Mouse (Mus musculus) gastrocnemius, postnatal 25 days (tissue): Measurements from ENCODE around the gene Cd82. TPM values are rescaled to one million over a fixed set of nuclear protein-coding genes. Genes with fewer than 3 reads are reported as not detected.
A peak's percentile ranks its signal among the peaks of the same experiment; 100 is the strongest.

ENCODE experiments used
- DNase-seq: peaks from one replicate; pipeline ENCODE4 v3.0.0; 2022
- total RNA-seq, 2 experiments: library from RNA; stranded (reverse); gene quantifications; 1 replicate in 1 of 2; 2 replicates in 1 of 2; pipeline ENCODE4 v1.2.3; 2021

Gene Cd82
- total RNA-seq, 2 experiments from 2014 or later = 9.1 to 12.0 TPM

DNA sequence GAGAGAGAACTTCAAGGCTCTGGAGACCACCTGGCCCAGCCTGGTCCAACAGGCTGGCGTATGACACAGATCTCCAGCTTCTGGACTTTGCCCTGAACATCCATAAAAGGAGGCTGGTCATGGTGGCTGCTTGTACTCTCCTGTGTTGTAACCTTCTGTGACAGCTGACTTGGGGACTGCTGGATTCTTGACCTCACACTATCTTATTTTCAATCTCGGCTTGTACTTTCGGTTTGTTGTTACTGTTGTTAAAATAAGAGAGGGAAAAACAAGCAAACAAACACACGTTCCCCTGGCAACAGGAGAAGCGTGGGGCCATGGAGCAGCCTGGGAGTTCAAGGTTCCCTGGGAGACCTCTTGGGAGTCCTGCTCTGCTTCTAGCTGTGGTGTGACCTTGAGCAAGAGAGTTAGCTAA is 17.7 kb downstream of the Cd82 start:
- DNase-seq = no peak

DNA sequence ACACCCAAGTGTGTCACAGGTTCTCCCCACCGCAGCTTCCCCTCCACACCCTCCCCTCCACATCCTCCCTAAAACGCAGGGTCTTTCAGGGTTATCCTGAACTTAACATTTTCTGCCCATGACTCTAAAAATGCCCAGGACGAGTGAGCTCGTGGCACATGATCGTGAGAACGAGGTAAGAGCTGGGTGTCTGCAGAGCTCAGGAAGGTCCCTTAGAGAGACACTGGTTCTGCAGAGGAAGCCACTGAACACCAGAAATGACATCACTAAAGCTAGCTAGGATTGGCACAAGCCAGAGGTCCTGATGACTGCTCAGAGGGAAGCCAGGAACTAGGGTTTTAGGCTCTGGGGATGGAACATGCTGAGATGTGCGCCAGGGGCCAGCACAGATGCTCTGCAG is 18.7 kb downstream of the Cd82 start:
- no peak for DNase-seq

DNA sequence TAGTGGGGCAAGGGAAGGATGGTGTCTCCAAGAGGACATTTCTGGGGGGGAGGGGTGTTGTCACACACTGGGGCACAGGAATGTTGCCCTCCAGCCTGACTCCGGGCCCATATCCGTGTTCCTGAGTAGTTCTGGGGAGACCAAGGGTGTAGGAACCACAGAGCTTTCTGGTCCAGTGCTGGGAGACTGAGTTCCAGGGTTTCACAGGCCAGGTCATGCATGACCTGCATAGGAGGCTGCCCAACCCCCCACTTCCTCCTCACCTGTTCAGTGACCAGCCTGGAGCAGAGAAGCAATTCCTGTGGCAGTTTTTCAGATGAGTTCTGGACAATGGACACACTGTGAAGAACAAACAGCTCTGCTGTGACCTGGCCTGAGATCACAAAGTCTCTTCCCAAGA is 19.8 kb downstream of the Cd82 start:
- DNase-seq = no peak

DNA sequence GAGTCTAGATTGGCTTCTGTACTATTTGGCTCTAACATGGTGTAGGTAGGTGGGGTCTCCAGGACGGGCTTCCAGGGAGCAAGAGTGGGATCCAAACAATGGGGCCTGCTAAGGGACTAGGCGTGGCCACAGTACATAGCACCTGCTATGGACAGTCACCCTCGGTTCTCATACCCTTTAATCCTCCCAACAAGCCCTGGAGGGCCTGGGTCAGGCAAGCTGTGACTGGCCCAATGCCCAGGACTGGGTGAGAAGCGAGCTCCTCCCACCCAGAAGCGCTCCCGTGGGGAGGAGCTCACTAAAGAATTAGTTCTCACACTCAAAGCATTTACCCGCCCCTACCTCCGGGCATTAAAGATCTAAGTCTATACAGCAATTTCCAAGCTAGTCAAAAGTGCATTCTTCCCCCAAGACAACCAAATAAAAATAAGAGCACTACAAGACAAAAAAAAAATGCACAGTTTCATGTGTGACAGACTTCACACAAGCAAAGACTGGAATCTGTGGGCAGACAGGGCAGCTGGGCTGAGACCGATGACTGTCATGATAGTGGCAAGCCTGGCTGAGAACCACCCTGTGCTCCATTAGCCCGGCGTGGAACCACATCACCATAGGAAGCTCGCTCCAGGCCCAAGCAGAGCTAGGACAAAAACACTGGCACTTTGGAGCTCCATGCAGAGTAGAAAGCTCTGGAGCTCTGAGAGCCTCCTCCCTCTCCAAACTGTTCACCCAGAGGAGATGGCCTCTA is 23.0 kb downstream of the Cd82 start:
- no peak for DNase-seq

DNA sequence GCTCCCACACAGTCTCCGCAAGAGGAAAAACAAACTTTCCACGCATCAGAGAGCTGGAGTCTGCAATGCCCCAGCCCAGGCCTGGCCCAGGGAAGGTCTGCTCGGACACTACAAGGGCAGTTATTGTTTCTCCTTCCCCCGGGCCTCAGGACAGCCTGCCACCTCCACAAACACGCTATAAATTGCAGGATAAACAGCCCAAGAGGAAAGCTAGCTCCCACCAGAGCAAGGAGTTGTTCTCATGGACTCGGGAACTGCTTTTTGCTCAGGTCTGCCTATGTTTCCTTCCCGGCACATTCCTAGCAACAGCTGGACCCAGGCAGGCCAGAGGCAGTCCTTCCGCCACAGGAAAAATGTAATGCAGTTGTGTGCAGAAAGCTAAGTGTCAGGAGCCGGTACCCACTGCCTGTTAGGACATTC is 23.6 kb downstream of the Cd82 start:
- no peak for DNase-seq

DNA sequence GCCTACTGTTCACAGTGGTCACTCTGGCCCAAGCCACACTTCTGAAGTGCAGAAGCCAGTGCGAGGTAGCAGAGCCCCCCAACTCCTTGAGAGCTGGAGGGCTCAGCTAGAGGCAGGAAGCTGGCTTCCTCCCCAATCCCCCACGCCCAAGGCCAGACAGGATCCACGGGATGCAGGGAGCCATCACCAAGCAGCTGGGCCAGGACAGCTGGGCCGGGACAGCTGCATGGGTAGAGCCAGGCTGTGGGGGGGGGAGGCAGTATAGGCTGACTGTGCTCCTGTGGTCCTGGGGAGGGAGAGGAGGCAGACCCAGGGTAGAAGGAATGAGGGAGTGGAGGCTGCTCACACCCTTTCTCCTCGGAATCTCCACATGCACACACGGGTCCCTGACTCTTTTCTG is 24.6 kb downstream of the Cd82 start:
- DNase-seq = no peak

DNA sequence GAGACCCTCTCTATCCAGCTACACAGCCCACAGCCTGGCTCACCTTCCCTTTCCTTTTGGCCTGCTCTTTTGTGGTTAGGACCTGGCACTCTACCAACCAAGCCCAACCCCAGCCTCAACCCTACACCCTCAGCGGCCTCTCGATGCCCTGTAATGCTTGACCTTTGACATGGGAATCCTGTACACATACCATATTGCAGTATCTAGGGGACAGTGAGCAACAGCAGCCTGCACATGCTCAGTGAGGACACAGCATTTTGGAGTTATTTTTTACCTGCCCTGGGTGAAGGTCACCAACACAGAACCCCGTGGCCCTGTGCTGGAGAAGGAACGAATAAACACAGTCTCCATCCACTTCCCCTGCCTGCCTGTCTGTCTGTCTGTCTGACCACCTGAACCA is 27.4 kb downstream of the Cd82 start:
- DNase-seq = no peak

DNA sequence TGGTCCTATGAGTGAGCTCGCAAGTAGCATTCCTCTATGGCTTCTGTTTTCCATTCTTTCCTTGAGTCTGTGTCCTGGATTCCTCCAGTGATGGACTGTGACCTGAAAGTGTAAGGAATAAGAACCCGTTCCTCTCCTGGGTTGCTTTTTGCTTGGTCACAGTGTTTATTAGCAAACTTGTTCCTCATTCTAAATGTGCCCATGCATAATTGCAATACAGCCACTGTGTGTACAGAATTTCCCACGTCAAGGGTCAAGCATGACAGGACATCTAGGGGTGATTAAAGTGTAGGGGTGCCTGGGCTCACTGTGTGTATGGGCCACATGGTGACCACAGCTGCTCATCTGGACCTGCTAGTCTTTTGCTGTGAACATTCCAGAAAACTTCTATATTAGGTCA is 28.0 kb downstream of the Cd82 start:
- DNase-seq = no peak

DNA sequence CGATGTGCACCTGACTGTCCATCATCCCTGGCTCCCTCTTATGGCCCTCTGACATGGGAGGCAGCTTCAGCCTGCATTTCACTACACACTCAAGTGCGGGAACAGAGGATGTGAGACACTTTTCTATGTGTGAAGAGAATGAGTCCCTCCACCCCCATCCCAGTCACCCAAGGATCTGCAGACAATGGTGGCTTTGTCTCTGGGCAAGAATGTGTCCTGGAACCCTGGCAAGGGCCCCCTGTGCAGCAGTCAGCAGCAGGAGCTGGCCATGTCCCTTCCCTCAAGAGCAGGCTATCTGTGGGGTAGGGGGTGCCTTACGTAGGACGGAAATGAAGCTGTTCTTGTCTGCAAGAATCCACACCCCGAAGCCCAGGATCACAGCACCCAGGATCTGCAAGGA is 29.4 kb downstream of the Cd82 start:
- no peak for DNase-seq

DNA sequence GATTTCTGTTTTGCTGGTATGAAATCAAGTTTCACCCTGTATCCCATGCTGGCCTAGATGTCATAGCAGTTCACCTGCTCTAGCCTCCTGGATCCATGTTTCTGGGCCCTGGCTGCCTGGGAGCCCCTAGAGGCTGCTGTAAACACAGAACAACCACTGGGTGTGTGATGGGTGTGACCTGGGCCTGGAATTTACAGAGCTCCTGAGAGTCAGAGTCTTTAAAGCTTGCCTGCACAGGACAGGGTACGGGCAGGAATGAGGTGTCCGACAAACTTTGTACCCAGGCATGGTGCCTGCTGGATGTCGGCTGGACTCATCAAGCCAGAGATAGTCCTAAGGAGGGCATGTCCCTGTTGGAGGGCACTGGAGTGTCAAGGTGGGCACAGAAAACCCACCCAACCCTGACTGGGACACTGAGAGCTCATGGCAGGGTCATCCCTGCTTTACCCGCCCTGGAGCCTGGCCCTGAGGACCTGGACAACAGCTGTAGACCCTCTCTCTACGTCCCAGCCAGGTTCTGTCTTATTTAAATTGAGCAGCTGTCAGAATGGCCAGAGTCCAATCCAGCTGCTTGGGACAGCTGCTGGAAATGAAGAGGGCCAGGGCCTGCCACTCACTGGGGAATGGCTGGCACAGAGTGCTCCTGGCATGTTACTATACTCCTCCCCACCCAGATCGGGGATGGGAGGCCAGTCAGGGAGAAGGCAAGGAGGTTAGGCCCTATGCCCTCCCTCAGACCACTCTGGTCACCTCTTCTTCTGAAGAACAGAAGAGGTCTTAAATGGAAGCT is 30.1 kb downstream of the Cd82 start:
- DNase-seq = no peak

DNA sequence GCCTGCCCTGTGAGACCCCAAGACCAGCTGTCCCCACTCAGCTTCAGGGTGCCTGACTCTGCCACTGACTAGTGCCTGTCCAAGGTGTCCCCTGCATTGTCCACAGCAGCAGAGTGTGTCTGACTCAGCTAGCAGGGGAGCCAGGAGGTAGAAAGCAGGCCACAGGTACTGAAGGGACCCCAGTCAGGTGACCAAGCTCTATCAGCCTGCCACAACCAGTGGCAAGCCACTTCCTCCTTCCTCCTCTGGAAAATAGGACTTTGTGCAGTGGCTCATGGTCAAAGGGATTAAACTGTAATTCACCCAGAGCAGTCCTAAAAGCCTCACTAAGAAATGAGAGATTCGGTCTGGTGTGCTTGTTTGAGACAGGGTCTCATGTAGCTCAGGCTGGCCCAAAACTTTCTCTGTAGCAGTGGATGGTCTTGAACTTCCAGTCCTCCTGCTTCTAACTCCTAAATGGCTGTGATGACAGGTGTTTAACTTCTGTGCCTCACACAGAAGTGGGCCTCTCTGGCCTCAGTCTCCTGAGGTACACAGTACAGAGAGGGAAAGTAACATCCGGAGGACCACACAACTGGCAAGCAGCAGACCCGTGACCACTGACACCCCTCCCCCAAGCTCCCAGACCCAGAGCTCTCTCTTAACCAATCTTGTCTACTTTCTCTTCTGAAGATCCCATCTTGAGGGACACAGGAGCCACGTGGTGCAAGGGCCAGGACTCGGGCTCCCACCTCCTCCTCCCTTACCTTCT is 31.2 kb downstream of the Cd82 start:
- no peak for DNase-seq

DNA sequence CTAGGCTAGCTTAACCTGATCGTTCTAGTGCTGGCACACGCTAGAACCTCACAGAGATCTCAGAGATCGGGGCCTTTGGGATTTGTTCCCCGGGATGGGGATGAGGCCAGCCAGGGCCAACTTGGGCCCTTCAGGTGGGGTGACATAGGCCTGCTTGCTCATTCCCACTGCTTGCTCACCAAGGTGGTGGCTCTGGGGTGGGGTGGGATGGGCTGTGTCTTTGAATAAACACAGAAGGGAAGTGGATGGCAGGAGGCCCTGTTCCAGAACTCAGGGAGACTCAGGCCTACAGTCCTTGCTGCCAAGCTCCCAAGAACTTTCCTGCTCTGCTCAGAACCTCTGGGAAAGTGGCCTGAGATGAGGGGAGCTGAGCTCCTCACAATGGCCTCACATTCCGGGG is 31.9 kb downstream of the Cd82 start:
- no peak for DNase-seq

DNA sequence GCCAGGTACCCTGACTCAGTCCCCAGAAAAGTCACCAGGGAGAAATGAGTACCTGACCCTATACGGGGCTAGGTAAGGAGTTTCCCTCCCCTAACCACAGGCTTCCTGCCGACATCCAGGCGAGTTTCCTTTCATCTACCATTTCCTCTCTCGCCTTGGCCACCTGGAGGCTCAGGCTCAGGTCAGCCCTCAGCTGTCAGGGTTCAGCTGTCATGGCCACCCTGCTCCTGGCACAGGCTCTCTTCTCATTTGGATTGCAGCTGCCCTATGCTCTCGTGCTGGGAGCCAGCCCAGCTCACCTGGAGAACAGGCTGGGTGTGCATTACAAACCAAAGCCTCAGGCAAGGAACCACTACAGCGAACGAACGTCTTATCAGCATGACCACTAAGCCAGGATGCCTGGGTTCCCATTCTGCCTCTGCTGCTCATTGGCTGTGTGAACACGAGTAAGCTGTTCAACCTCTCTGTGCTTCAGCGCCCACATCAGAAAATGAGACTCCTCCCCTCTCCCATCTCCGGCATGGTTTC is 34.9 kb downstream of the Cd82 start:
- DNase-seq = no peak

DNA sequence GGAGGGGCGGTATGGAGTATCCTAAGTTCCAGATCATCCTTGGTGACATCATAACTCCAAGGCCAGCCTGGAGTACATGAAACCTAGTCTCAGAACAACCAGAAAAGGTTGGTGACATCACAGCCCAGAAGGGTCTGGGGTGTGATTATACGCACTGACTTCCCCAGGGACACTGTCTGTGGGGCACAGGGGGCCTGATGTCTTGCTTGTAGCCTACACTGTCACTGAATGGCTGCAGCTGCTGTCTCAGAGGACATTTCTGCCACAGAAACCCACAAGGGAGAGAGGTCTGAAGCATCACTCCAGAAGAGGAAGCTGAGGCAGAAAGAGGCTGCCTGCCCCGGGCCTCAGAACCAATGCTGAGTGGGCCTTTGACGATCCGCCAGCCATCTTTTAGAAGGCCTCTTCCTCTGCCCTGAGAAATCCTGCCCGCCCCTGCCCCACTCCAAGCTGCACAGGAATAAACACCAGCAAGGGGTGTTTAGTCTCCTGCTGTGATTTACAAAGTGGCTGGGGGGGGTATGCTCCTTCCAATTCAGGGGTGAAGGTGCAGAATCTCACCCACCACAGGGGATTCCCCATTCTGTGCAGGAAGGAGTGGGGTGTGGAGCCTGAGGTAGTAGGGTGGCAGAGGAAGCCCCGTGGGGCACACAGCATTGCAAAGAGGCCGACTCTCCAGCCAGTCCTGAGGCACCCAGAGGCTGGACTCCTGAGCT is 35.8 kb downstream of the Cd82 start:
- no peak for DNase-seq

DNA sequence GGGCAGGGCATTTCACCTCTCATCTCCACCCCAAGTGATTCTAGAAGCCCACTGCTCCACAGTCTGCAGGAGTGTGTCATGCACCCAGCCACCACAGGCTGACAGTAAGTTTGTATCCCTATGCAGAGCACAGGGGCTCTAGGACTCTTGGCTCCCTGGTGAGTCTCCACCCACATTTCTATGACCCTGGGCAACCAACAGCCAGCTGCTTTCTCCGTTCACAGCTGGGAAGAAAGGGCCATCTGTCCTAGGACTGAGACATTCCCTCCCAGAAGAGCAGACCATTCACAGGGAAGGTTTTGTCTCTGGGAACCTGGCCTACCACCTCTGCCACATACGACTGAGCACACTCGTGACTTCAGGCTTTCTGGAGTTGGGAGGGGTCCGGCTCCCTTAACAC is 37.1 kb downstream of the Cd82 start:
- DNase-seq = no peak

DNA sequence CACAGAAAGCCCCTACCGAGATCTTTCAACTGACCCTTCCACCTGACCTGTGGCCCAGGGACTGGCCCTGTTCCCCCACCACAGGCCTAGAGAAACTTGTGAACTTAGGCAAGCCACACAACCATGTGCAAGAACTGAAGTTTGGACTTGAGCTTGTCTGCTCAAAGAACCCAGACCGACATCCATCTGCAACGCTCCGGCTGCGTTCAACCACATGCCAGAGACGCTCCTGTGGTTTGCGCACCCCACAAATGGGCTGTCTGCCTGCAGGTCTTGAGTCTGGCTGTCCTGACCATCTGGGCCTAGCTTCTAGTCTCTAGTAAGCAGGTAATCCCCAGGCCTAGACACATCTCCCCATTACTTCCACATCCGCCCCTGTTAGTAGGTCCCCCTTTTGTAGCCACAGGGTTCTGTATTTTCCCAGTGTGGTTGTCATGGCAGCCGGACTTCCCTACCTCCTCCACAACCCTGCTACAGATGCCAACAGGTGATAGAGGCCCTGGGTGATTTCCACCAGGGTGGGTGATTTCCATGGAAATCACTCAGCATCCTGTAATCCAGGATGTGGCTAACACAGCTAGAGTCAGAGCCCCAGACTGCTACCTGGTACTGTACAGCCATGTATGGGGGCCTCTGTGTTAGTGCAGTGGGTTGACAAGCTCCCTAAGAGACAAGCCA is 38.5 kb downstream of the Cd82 start:
- DNase-seq = no peak

DNA sequence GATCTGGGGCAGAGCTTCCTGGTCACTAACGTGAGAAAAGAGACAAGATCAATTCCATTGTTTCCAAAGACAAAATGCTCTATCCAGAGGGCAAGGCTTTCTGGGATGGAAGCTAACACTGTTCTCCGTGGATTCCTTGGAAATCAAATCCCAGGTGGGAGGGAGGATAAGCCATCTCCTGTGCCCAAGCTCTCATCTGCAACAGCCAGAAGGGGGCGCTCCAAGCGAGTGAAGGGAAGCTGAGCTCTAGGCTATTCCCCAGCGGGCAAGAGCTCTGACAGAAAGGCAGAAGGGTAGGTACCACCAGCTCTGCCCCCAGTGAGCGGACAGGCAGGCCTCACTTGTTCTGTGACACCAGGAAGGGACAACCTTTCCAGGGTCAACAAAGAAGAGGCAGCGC is 41.6 kb downstream of the Cd82 start:
- DNase-seq = peak; percentile 36

DNA sequence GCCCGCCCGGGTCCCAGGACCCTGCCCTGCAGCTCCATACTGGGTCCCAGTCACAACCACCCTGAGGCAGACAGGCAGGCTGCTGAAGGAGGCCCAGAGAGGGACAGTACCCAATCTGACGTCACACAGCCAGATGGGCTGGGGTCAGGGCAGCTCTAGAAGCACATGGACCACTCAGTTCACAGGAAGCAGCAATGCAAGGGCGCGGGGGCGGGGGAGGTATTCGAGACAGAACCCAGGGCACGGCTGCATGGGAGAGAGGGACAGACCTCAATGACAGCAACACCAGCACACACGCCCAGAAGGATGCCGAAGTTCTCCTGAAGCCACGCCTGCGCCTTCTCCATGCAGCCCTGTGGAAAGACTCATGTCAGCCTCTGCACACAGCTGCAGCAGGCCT is 43.0 kb downstream of the Cd82 start:
- no peak for DNase-seq

DNA sequence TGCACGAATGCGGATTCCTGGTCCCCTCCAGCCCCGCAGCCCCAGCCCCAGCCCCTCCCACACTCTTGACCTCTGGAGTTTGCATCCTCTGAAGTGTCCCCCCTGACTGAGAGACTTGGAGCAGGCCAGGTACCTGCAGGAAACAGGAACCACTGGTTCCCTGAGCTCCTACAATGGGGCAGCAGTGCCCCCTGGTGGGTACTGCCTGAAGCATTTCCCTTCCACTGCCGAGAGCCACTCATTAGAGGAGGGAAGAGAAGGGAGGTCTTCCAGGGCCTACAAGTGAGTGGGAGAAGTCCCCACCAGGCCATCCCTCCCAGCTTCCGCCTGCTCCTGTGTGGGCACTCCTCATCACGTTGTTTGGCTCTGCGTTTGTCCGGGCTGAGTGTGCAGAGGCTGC is 44.5 kb downstream of the Cd82 start:
- peak; percentile 52 for DNase-seq

DNA sequence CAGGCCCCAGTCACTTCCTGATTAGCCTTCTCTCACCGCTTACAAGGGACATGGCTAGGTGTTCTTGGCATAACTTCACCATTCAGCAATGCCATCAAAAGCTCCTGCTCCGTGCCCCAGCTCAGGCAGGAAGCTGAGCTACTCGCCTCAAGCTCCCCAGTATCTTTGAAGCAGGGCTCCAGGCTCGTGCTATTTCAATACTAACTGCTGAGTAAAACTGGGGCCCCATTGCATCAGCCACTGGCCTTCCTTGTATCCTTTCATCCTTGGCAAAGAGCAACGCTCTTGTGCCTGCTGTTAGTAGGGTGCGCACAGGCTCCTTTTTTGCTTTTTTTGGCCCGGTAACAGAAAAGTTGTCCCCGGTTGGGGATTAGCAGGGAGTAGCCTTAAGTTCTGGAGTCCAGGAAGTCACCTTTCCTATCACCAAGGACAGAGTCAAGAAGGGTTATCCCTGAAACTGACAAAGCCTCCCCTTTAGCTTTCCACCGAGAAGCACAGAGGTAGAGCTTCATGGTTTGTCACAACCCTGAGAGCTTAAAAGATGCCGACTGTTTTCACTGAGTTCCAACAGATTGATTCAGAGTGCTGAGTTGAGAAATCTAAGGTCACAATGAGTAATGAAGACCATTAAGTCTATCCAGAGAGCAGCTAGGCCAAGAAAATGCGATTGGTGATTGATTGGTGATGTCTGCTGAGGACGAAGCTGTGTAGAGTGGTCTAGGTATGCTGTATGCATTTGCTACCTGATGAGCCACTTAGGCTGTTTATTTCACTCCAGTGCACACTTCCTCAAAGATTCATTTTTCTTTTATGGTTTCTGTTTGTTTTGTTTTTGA is 45.8 kb downstream of the Cd82 start:
- DNase-seq = no peak

DNA sequence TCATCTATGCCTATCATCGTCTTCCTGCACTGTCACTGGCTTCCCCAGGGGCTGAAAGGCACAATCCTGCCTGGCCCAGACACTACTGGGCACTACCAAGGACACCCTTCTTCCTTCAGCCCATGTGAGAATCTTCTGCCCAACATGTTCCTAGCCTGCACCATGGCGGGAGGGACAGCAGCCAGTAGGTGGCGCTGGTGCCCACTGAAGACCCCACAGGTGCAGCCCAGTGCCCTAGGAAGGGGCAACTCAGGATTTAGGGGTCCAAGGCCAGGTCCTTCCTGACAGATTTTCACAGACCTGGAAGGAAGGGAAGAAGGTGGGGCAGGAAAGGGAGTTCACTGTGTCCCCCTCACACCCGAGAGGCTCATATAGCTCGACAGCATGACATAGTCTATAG is 47.7 kb downstream of the Cd82 start:
- no peak for DNase-seq
